Mouse (Mus musculus): ENCODE results near the gene Ccdc105.

The Ccdc105 gene

GRCm38 (mm10) chr10:78752452-78753191 is at the start of gene Ccdc105:
Gene Ccdc105, minus strand, starts transcription at chr10:78753065.
- DNase-seq: no peak

- no peak for DNase-seq
Measured at GRCm38 (mm10) chr10:78801449-78801848, 48.6 kb upstream of the Ccdc105 start.

DNA sequence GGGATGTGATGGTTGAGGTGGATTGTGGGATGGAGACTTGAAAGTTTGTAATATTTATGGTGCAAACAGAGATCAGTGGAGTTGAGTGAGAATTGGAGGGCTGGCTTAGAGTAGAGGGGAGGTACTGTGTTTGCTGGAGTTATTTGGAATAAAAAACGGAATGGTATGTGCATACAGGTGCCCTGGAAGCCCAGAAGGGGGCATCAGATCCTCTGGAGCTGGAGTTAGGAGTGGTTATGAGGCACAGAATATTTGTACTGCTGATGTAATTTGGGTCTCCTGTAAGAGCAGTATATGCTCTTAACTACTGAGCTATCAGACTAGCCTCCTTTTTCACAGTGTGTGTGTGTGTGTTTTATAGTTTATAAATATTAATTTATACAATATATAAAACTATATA is 37.7 kb upstream of the Ccdc105 start:
- no peak for DNase-seq

- DNase-seq: peak; percentile 3 to 6
Measured at GRCm38 (mm10) chr10:78787566-78788087, 34.8 kb upstream of the Ccdc105 start.

DNA sequence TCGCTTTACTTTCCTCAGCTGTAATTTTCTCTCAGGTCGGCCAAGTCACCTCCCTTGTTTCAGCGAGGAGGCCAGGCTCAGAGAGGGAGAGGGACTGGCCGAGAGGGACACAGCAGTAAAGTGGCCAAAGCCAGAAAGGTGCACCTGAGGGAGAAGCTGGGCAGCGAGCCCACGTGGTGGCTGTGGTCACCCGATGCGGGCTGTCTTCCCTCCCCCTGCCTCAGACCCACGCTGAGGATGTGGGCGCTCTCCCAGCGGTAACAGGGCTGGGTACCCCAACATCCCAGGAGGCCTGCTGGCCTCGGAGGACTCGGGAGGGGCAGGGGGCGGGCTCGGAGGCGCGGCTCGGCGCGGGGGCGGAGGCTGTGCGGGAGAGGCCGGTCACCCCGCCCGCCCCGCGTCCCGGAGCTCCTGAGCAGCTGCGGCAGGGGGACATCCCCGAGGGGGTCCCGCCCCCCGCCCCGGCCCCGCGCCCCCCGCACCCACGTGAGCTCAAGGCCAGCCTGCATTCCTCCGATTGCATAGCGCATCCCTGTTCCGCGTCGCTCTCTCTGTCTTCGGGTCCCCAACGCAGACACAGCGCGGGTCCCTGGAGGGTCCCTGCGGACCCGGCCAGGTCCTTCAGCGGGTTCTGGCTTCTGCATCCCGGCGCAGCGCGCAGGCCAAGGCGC is 27.3 kb upstream of the Ccdc105 start, which contains the start of gene Slc1a6:
Slc1a6 (plus strand) TSS at position 516 of the 671 bp plus-strand sequence.
- no peak for DNase-seq

DNA sequence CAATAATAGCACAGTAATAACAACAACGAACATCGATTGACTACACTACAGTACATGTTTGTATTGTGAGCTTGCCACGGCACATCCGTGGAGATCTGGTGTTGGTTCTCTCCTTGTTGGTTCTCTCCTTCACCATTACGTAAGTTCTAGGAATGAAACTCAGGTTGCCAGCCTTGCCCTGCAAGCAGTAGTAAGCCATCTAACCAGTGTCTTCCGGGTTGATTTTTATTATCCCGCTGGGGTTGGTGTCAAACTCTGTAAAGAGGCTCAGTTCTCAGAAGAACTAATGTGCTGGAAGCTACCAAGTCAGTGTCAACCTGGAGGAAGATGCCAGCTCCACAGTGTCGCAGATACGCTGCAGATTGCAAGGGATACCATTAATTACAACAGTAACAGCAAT is 26.7 kb upstream of the Ccdc105 start:
- DNase-seq: no peak

DNA sequence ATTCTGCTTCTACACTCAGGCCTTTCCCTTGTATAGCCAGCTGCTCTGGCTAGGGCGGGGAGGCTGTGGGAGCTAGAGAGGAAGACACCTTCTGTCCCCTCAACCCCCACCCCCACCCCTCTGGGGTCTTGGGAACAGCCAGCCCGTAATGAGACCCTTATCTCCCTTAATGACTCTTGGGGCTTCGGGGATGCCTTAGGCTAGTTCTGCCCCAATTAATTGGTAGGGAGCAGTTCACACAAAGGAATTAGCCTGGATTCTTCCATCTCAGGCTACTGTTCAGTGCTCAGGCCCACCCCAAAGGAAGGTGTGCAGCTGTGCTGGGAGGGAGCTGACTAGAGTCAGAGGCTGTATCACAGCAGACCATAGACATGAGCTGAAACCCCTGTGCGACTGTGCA is 23.0 kb upstream of the Ccdc105 start:
- DNase-seq: no peak

- no peak for DNase-seq
Measured at GRCm38 (mm10) chr10:78765570-78765969, 12.7 kb upstream of the Ccdc105 start.

DNA sequence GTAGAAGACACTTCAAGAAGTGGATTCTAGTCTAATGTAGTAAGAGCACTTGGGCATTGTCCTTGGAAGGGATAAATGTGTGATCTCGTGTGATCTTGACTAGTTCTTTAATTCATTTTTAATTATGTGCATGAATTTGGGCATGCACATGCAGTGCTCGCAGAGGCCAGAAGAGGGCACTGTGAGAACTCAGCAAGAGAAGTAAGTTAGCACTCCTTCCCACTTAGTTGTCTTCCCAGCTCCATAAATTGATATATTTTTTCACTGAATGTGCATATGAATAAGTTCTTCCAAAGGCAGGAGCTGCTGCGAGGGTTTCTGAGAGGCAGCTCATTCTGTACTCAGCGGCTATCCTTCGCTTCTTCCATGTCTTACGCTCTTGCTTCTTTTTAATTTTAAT is 3.2 kb upstream of the Ccdc105 start:
- DNase-seq: peak; percentile 20 to 32

GRCm38 (mm10) chr10:78748946-78749345 is 3.9 kb downstream of the Ccdc105 start:
- DNase-seq: no peak

- DNase-seq: no peak
Measured at GRCm38 (mm10) chr10:78748161-78748560, 4.7 kb downstream of the Ccdc105 start.

- no peak for DNase-seq
Measured at GRCm38 (mm10) chr10:78747035-78747721, 5.7 kb downstream of the Ccdc105 start.

DNA sequence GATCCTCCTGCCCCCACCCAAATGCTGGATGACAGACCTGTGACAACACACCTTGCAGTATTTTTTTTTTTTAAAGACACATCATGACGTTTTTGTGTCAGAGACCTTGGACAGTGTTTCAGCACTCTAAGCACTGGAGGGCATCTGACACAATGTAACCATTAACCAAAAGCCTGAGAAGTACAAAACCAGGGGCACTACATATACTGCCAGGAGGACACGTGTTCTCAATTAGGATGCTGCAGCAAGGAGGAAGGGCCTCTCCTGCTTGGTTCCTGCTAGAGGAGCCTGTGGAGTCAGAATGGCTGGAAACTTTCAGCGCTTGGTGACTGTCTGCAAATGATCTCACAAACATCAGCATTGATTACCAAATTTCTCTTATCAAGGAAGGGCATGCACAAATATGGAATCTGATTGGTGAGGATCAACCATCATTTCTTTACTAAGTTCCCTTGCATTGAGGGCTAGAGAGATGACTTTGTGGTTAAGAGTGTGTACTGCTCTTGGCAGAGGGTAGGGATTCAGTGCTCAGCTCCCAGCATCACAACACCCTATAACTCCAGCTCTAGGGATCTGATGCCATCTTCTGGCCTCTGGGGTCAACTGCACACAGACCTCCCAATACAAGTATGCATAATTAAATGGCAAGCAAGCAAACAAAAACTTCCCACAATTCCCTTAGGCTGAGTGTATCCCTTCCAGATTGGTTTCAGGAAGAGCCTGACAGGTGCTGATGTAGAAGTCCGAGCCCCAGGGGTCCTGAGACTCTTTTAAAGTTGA is 7.2 kb downstream of the Ccdc105 start:
- DNase-seq: no peak

GRCm38 (mm10) chr10:78743721-78744120 is 9.1 kb downstream of the Ccdc105 start:
- DNase-seq: no peak

GRCm38 (mm10) chr10:78739821-78740220 is 13.0 kb downstream of the Ccdc105 start:
- no peak for DNase-seq

DNA sequence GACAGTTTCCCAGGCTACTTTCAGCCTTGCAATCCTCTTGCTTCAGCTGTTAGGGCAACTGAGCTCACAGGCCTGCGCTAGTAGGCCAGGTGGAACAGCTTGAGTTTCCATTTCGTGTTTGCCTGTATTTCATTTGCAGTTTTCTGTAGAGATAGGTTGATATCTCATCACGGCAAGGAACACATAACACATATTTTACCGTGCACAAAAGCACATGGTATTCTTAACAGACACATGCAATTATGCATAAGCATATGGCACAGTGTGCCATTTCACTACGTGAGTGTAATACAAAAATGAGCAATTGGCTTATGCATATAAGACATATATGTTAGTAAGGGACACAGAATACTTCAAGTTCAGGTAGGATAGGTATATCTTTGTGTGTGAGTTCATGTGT is 25.0 kb downstream of the Ccdc105 start:
- DNase-seq: no peak

DNA sequence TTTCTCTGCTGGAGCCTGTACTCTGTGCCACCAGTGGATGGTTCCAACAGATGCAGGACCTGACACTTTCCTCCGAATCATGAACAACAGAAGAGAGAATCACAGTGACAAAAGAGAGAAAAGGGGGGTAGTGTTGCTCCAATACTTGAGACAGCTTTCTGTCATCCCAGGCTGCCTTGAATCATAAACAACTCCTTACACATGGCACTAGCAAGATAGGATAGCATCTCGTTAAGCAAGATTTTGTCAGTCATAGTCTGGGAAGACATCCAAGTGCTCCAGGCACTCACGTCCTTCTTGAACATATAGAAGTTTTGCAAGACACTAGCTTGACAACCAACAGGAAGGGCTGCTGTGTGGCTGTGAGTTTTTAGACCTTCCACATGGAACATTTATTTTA is 25.8 kb downstream of the Ccdc105 start:
- no peak for DNase-seq

- DNase-seq: no peak
Measured at GRCm38 (mm10) chr10:78723416-78723815, 29.4 kb downstream of the Ccdc105 start.

GRCm38 (mm10) chr10:78722654-78723053 is 30.2 kb downstream of the Ccdc105 start:
- no peak for DNase-seq

GRCm38 (mm10) chr10:78722036-78722435 is 30.8 kb downstream of the Ccdc105 start:
- DNase-seq: no peak

GRCm38 (mm10) chr10:78718056-78718455 is 34.8 kb downstream of the Ccdc105 start, which contains the start of gene Casp14:
Gene Casp14, minus strand, starts transcription at chr10:78718294.
- no peak for DNase-seq

GRCm38 (mm10) chr10:78716231-78716630 is 36.6 kb downstream of the Ccdc105 start:
- DNase-seq: no peak

GRCm38 (mm10) chr10:78715156-78715555 is 37.7 kb downstream of the Ccdc105 start:
- DNase-seq: no peak

Measured in thymus, postnatal 36 days (tissue).